Mouse (Mus musculus): ENCODE measurements around the gene Ptger4.

Ptger4 gene

GRCm38 (mm10) chr15:5165121-5165773, 78.7 kb downstream of the Ptger4 start:
- DNase-seq (ENCODE audit: low spot score in 2 of 2): no peak

GRCm38 (mm10) chr15:5158827-5159226, 85.2 kb downstream of the Ptger4 start:
- DNase-seq (ENCODE audit: low spot score in 2 of 2): no peak

GRCm38 (mm10) chr15:5157386-5157785, 86.6 kb downstream of the Ptger4 start:
- DNase-seq (ENCODE audit: low spot score in 2 of 2): no peak

All from natural killer cell, adult 2 months (primary cell).